In genomic region chr13:29504861-29505568, GRCm38 (mm10) we compare ENCODE assay signal across 10 mouse cellular contexts.
DNase-seq lines count a peak whose midpoint lies in the region; ATAC-seq and TF ChIP-seq lines count a peak whose summit lies in the region.
"Had no signal": no experiment of that assay in that cellular context is flagged by ENCODE, and none has a peak within 500 bp of the region (broad histone marks: within the 10 kb centered on the region; RNA-seq: fewer than 3 reads in every experiment).

No protein-coding gene starts in this region.

- intact Hi-C loops in left cerebral cortex, adult 2 months (cut with DNase I): loop anchor here (5.0 kb wide), 1 partner anchor 47 kb away; no protein-coding TSS in a partner anchor

- H3K9me3 ChIP-seq in hindbrain, embryonic 11.5 days (ENCODE audit: control insufficient read depth, low read length): no peaks in the 10 kb centered on the region
- no peaks in the 10 kb centered on the region for H3K9me3 ChIP-seq in hindbrain, embryonic 13.5 days

- H3K9ac ChIP-seq in hindbrain, embryonic 11.5 days (ENCODE audit: low read depth, low read length): no peak overlapping the region
- no peak overlapping the region for H3K9ac ChIP-seq in hindbrain, embryonic 13.5 days

- 0 out of 2 replicates have a peak, but pooled peaks have one; percentile 19 for ATAC-seq in hindbrain, embryonic 11.5 days (ENCODE audit: low FRiP score)
- no peak for ATAC-seq in hindbrain, embryonic 13.5 days (ENCODE audit: low FRiP score)
- ATAC-seq: forebrain, embryonic 14.5 days; inflammation-experienced regulatory T-cells, adult 6 months had no signal

- no peaks in the 10 kb centered on the region for H3K27me3 ChIP-seq in hindbrain, embryonic 11.5 days (ENCODE audit: control insufficient read depth, insufficient read depth, low read length)
- no peaks in the 10 kb centered on the region for H3K27me3 ChIP-seq in hindbrain, embryonic 13.5 days

- no peaks in the 10 kb centered on the region for H3K4me1 ChIP-seq in hindbrain, embryonic 11.5 days (replicated peaks; ENCODE audit: control insufficient read depth, insufficient read depth, low read length)
- peaks cover 22% of the 10 kb centered on the region for H3K4me1 ChIP-seq in hindbrain, embryonic 13.5 days (replicated peaks)

- no peak for TF ChIP-seq CTCF in left cerebral cortex, adult 2 months (IDR thresholded peaks at IDR 0.05)

- DNase-seq in hindbrain, embryonic 11.5 days (ENCODE audit: low spot score): no peak
- peak; percentile 5 for DNase-seq in urinary bladder, postnatal 25 days (ENCODE audit: low spot score)
- DNase-seq in urinary bladder, postnatal 4 days (ENCODE audit: low spot score in 2 of 2): no peak
- peak; percentile 12 for DNase-seq in kidney, postnatal 10 days
- no peak for DNase-seq in right cerebral cortex, adult 2 months (ENCODE audit: low spot score in 2 of 2)
- DNase-seq in left cerebral cortex, adult 2 months (ENCODE audit: extremely low spot score in 1 of 2, low spot score in 2 of 2): no peak
- DNase-seq: heart, adult 18-20 months had no signal

- H3K36me3 ChIP-seq in hindbrain, embryonic 11.5 days (ENCODE audit: control insufficient read depth, insufficient read depth, low read length): no peaks in the 10 kb centered on the region
- H3K36me3 ChIP-seq in hindbrain, embryonic 13.5 days: no peaks in the 10 kb centered on the region

- H3K4me2 ChIP-seq in hindbrain, embryonic 11.5 days (replicated peaks; ENCODE audit: low read depth, low read length): no peak overlapping the region
- H3K4me2 ChIP-seq in hindbrain, embryonic 13.5 days: no peak overlapping the region

- WGBS in hindbrain, embryonic 11.5 days: 36% methylated on average over 4 of the region's 4 CpGs
- 42% methylated on average over 4 of the region's 4 CpGs for WGBS in hindbrain, embryonic 13.5 days

- no peak overlapping the region for H3K27ac ChIP-seq in hindbrain, embryonic 11.5 days (ENCODE audit: low read depth, low read length)
- no peak overlapping the region for H3K27ac ChIP-seq in hindbrain, embryonic 13.5 days
- no peak overlapping the region for H3K27ac ChIP-seq in left cerebral cortex, adult 2 months

- no peak overlapping the region for H3K4me3 ChIP-seq in hindbrain, embryonic 11.5 days (ENCODE audit: low read depth, low read length)
- H3K4me3 ChIP-seq in hindbrain, embryonic 13.5 days: no peak overlapping the region
- no peak overlapping the region for H3K4me3 ChIP-seq in left cerebral cortex, adult 2 months

Comparison
In these comparisons a context has a peak if more than half of its experiments do, and no peak if none do; other contexts are left out.
1. DNase-seq: peak in urinary bladder, postnatal 25 days (single experiment) and kidney, postnatal 10 days (single experiment); none in hindbrain, embryonic 11.5 days (single experiment), urinary bladder, postnatal 4 days (0 of 2), right cerebral cortex, adult 2 months (0 of 2) and left cerebral cortex, adult 2 months (0 of 2).